Mouse (Mus musculus) C2C12 (cell line): ENCODE measurements around the gene Wdr18.

ENCODE experiments used
- CEBPB ChIP-seq: IDR thresholded peaks from one replicate; pipeline ENCODE4 v1.6.1; 2011; ENCODE audit warnings: low read depth, mild to moderate bottlenecking, control low read depth, moderate library complexity
- CTCF ChIP-seq: IDR thresholded peaks from one replicate; pipeline ENCODE4 v1.5.1; 2011; ENCODE audit not compliant: control insufficient read depth, insufficient read depth, insufficient read length
- FOSL1 ChIP-seq: IDR thresholded peaks from one replicate; pipeline ENCODE4 v1.8.0; 2011; ENCODE audit warnings: mild to moderate bottlenecking, low read length; ENCODE audit not compliant: poor library complexity, insufficient read depth, severe bottlenecking
- MAX ChIP-seq: IDR thresholded peaks from one replicate; pipeline ENCODE4 v1.6.1; 2011; ENCODE audit warnings: mild to moderate bottlenecking, control low read depth
- MYOD1 ChIP-seq: IDR thresholded peaks from one replicate; pipeline ENCODE4 v1.6.1; 2011; ENCODE audit warnings: low read depth; ENCODE audit not compliant: control insufficient read depth, insufficient read length
- MYOG ChIP-seq: IDR thresholded peaks from one replicate; pipeline ENCODE4 v1.6.1; 2011; ENCODE audit not compliant: control insufficient read depth, insufficient read length; ENCODE audit errors: extremely low read depth
- USF1 ChIP-seq: IDR thresholded peaks from one replicate; pipeline ENCODE4 v1.6.1; 2011; ENCODE audit warnings: low read depth, mild to moderate bottlenecking, control low read depth, moderate library complexity

GRCm38 (mm10) chr10:79971183-79971497, 11.2 kb downstream of the Wdr18 start:
- TF ChIP-seq CTCF: no peak
- no peak for TF ChIP-seq USF1
- TF ChIP-seq MAX: no peak
- TF ChIP-seq CEBPB: no peak
- no peak for TF ChIP-seq MYOG
- no peak for TF ChIP-seq FOSL1
- no peak for TF ChIP-seq MYOD1
